Mouse (Mus musculus) G1E (cell line): ENCODE measurements around the gene Ppp1r13l. TPM values are rescaled to one million over a fixed set of nuclear protein-coding genes. Genes with fewer than 3 reads are reported as not detected.

Experiments used
- ATAC-seq: 2 replicates; pipeline ENCODE4 v1.8.0; 2016; ENCODE audit warnings: mild to moderate bottlenecking; ENCODE audit not compliant: insufficient number of reproducible peaks, poor library complexity, low FRiP score, severe bottlenecking; ENCODE audit errors: extremely low read depth
- DNase-seq: peaks from one replicate; pipeline ENCODE4 v3.0.0; 2012; ENCODE audit warnings: low spot score
- H3K27me3 ChIP-seq: 2 replicates; pipeline ENCODE4 v1.6.1; 2012; ENCODE audit warnings: mild to moderate bottlenecking, low read length, inconsistent platforms; ENCODE audit not compliant: insufficient read depth
- H3K36me3 ChIP-seq: replicated peaks from 2 replicates; pipeline ENCODE3; 2012; ENCODE audit warnings: mild to moderate bottlenecking, inconsistent platforms
- H3K4me1 ChIP-seq: 2 replicates; pipeline ENCODE4 v1.6.1; 2012; ENCODE audit warnings: low read depth, low read length, inconsistent platforms, mixed read lengths; ENCODE audit not compliant: insufficient read depth
- H3K4me3 ChIP-seq: 2 replicates; pipeline ENCODE4 v1.5.1; 2012; ENCODE audit warnings: low read depth, mild to moderate bottlenecking, inconsistent platforms, low read length, moderate library complexity, mixed read lengths
- H3K9me3 ChIP-seq: replicated peaks from 2 replicates; pipeline ENCODE4 v1.6.1; 2012; ENCODE audit warnings: inconsistent platforms
- CTCF ChIP-seq: IDR thresholded peaks from 2 replicates; pipeline ENCODE4 v1.5.1; 2012; ENCODE audit warnings: low read depth, low read length, inconsistent platforms, mixed read lengths
- GATA1 ChIP-seq: IDR thresholded peaks from 2 replicates; pipeline ENCODE4 v1.6.1; 2012; ENCODE audit warnings: borderline replicate concordance, low read length, inconsistent platforms, mixed read lengths
- GATA2 ChIP-seq: IDR thresholded peaks from 2 replicates; pipeline ENCODE4 v1.6.1; 2012; ENCODE audit warnings: low read depth, low read length, inconsistent platforms, borderline replicate concordance
- POLR2AphosphoS5 ChIP-seq: IDR thresholded peaks from 2 replicates; pipeline ENCODE4 v1.6.1; 2012; ENCODE audit warnings: low read depth, low read length, inconsistent platforms; ENCODE audit not compliant: insufficient replicate concordance
- TAL1 ChIP-seq: conservative IDR thresholded peaks from 2 replicates; pipeline ENCODE4 v1.6.1; 2012; ENCODE audit warnings: low read depth, low read length, inconsistent platforms, mixed read lengths
- polyA plus RNA-seq: library from polyadenylated mRNA; stranded (reverse); fragments of >175 nt; gene quantifications from 2 replicates; pipeline ENCODE4 v1.2.3, GENCODE M21; 2012
- total RNA-seq, 2 experiments: library from RNA; stranded (forward) in 1 of 2; stranded (reverse) in 1 of 2; fragments of 200-1000 nt in 1 of 2; fragments of >200 nt in 1 of 2; fragmentation: Nextera tagmentation in 1 of 2; gene quantifications; 2 replicates each; pipeline ENCODE4 v1.2.3; 2014 to 2017

Gene Ppp1r13l
- total and polyA plus RNA-seq, 3 experiments = 1.1 to 32.9 (median 15.2) TPM

- no peak for ATAC-seq
- no peak for TF ChIP-seq TAL1
- no peak for TF ChIP-seq CTCF
- no peak for TF ChIP-seq GATA1
- Histone ChIP-seq H3K36me3 (peaks cover 60% of the 10 kb centered on the region), H3K4me1 (peaks cover 6% of the 10 kb centered on the region), H3K27me3 (no peaks in the 10 kb centered on the region), H3K9me3 (no peaks in the 10 kb centered on the region), H3K4me3 (no peak overlapping the region)
- no peak for DNase-seq
These were observed 66.8 kb downstream of the Ppp1r13l start for GRCm38 (mm10) chr7:19426349-19426748.

- Histone ChIP-seq H3K27me3 (no peaks in the 10 kb centered on the region), H3K9me3 (no peaks in the 10 kb centered on the region), H3K36me3 (peaks cover 65% of the 10 kb centered on the region), H3K4me1 (peaks cover 2% of the 10 kb centered on the region; the same call in 1 of the 2 replicates), H3K4me3 (no peak overlapping the region)
- DNase-seq (no peak), ATAC-seq (no peak)
- TF ChIP-seq CTCF = no peak
- TF ChIP-seq GATA1 = no peak
- no peak for TF ChIP-seq POLR2AphosphoS5
- no peak for TF ChIP-seq GATA2
- TF ChIP-seq TAL1 = no peak
These were observed 67.3 kb downstream of the Ppp1r13l start for GRCm38 (mm10) chr7:19426888-19427287.

Other genes starting within 250 kb of the Ppp1r13l start
Only the 20 nearest of the 26 such genes appear.
- 19.5 and 25.5 TPM in 2 replicates for gene Snrpd2, start 210.0 kb upstream of the Ppp1r13l start, total RNA-seq (2014; fragmentation: Nextera tagmentation)
- 75.1 and 92.3 TPM in 2 replicates for gene Snrpd2, start 210.0 kb upstream of the Ppp1r13l start, total RNA-seq (2017)
- gene Snrpd2, start 210.0 kb upstream of the Ppp1r13l start, polyA plus RNA-seq = 73.1 and 75.0 TPM in 2 replicates
- gene Gipr, start 193.6 kb upstream of the Ppp1r13l start, total RNA-seq (2014; fragmentation: Nextera tagmentation) = 7.0 and 10.7 TPM in 2 replicates
- 6.5 and 6.8 TPM in 2 replicates for gene Gipr, start 193.6 kb upstream of the Ppp1r13l start, total RNA-seq (2017)
- gene Gipr, start 193.6 kb upstream of the Ppp1r13l start, polyA plus RNA-seq = 7.1 and 7.7 TPM in 2 replicates
- 13.6 and 19.0 TPM in 2 replicates for gene Eml2, start 183.3 kb upstream of the Ppp1r13l start, total RNA-seq (2014; fragmentation: Nextera tagmentation)
- 14.3 and 15.1 TPM in 2 replicates for gene Eml2, start 183.3 kb upstream of the Ppp1r13l start, total RNA-seq (2017)
- 25.4 and 27.2 TPM in 2 replicates for gene Eml2, start 183.3 kb upstream of the Ppp1r13l start, polyA plus RNA-seq
- gene Gpr4, start 147.2 kb upstream of the Ppp1r13l start, total RNA-seq (2014; fragmentation: Nextera tagmentation) = 0.30 TPM in 1 of 2 replicates, not detected in the other
- gene Gpr4, start 147.2 kb upstream of the Ppp1r13l start, total RNA-seq (2017) = 0.11 and 0.12 TPM in 2 replicates
- gene Gpr4, start 147.2 kb upstream of the Ppp1r13l start, polyA plus RNA-seq = 0.06 and 0.16 TPM in 2 replicates
- 13.8 and 14.2 TPM in 2 replicates for gene Opa3, start 131.4 kb upstream of the Ppp1r13l start, total RNA-seq (2014; fragmentation: Nextera tagmentation)
- gene Opa3, start 131.4 kb upstream of the Ppp1r13l start, total RNA-seq (2017) = 14.8 and 15.2 TPM in 2 replicates
- 7.7 and 8.4 TPM in 2 replicates for gene Opa3, start 131.4 kb upstream of the Ppp1r13l start, polyA plus RNA-seq
- gene Vasp, start 87.9 kb upstream of the Ppp1r13l start, total RNA-seq (2014; fragmentation: Nextera tagmentation) = 146 and 171 TPM in 2 replicates
- gene Vasp, start 87.9 kb upstream of the Ppp1r13l start, total RNA-seq (2017) = 239 and 292 TPM in 2 replicates
- 560 and 712 TPM in 2 replicates for gene Vasp, start 87.9 kb upstream of the Ppp1r13l start, polyA plus RNA-seq
- not detected in 2 replicates for gene Ppm1n, start 79.7 kb upstream of the Ppp1r13l start, total RNA-seq (2014; fragmentation: Nextera tagmentation)
- gene Ppm1n, start 79.7 kb upstream of the Ppp1r13l start, total RNA-seq (2017) = not detected in 2 replicates
- gene Ppm1n, start 79.7 kb upstream of the Ppp1r13l start, polyA plus RNA-seq = not detected in 2 replicates
- 0.73 and 0.98 TPM in 2 replicates for gene Rtn2, start 77.1 kb upstream of the Ppp1r13l start, total RNA-seq (2014; fragmentation: Nextera tagmentation)
- 0.06 and 0.11 TPM in 2 replicates for gene Rtn2, start 77.1 kb upstream of the Ppp1r13l start, total RNA-seq (2017)
- gene Rtn2, start 77.1 kb upstream of the Ppp1r13l start, polyA plus RNA-seq = 0.94 and 0.96 TPM in 2 replicates
- 0.19 TPM in 1 of 2 replicates, not detected in the other for gene Fosb, start 49.7 kb upstream of the Ppp1r13l start, total RNA-seq (2014; fragmentation: Nextera tagmentation)
- 0.29 and 0.38 TPM in 2 replicates for gene Fosb, start 49.7 kb upstream of the Ppp1r13l start, total RNA-seq (2017)
- gene Fosb, start 49.7 kb upstream of the Ppp1r13l start, polyA plus RNA-seq = 0.50 and 0.61 TPM in 2 replicates
- gene Ercc1, start 15.0 kb upstream of the Ppp1r13l start, total RNA-seq (2014; fragmentation: Nextera tagmentation) = 26.9 and 39.9 TPM in 2 replicates
- gene Ercc1, start 15.0 kb upstream of the Ppp1r13l start, total RNA-seq (2017) = 29.7 and 50.1 TPM in 2 replicates
- gene Ercc1, start 15.0 kb upstream of the Ppp1r13l start, polyA plus RNA-seq = 97.7 and 105 TPM in 2 replicates
- gene Cd3eap, start 266 bp upstream of the Ppp1r13l start, total RNA-seq (2014; fragmentation: Nextera tagmentation) = 9.3 and 10.8 TPM in 2 replicates
- gene Cd3eap, start 266 bp upstream of the Ppp1r13l start, total RNA-seq (2017) = 22.3 and 25.6 TPM in 2 replicates
- gene Cd3eap, start 266 bp upstream of the Ppp1r13l start, polyA plus RNA-seq = 56.2 and 57.8 TPM in 2 replicates
- 17.2 and 18.4 TPM in 2 replicates for gene Ercc2, start 22.3 kb downstream of the Ppp1r13l start, total RNA-seq (2014; fragmentation: Nextera tagmentation)
- 14.8 and 20.2 TPM in 2 replicates for gene Ercc2, start 22.3 kb downstream of the Ppp1r13l start, total RNA-seq (2017)
- 36.0 and 40.6 TPM in 2 replicates for gene Ercc2, start 22.3 kb downstream of the Ppp1r13l start, polyA plus RNA-seq
- not detected in 2 replicates for gene Klc3, start 44.4 kb downstream of the Ppp1r13l start, total RNA-seq (2014; fragmentation: Nextera tagmentation)
- gene Klc3, start 44.4 kb downstream of the Ppp1r13l start, total RNA-seq (2017) = 0.11 TPM in 1 of 2 replicates, not detected in the other
- 0.69 and 0.84 TPM in 2 replicates for gene Klc3, start 44.4 kb downstream of the Ppp1r13l start, polyA plus RNA-seq
- not detected in 2 replicates for gene Ckm, start 45.0 kb downstream of the Ppp1r13l start, total RNA-seq (2014; fragmentation: Nextera tagmentation)
- 0.05 and 0.12 TPM in 2 replicates for gene Ckm, start 45.0 kb downstream of the Ppp1r13l start, total RNA-seq (2017)
- gene Ckm, start 45.0 kb downstream of the Ppp1r13l start, polyA plus RNA-seq = not detected in 2 replicates
- gene Mark4, start 99.1 kb downstream of the Ppp1r13l start, total RNA-seq (2014; fragmentation: Nextera tagmentation) = 17.8 and 21.3 TPM in 2 replicates
- gene Mark4, start 99.1 kb downstream of the Ppp1r13l start, total RNA-seq (2017) = 2.7 and 4.3 TPM in 2 replicates
- gene Mark4, start 99.1 kb downstream of the Ppp1r13l start, polyA plus RNA-seq = 34.7 and 46.5 TPM in 2 replicates
- gene Exoc3l2, start 103.6 kb downstream of the Ppp1r13l start, total RNA-seq (2014; fragmentation: Nextera tagmentation) = not detected in 2 replicates
- gene Exoc3l2, start 103.6 kb downstream of the Ppp1r13l start, total RNA-seq (2017) = not detected in 2 replicates
- gene Exoc3l2, start 103.6 kb downstream of the Ppp1r13l start, polyA plus RNA-seq = 0.02 TPM in 1 of 2 replicates, not detected in the other
- 4.6 and 5.2 TPM in 2 replicates for gene Bloc1s3, start 148.6 kb downstream of the Ppp1r13l start, total RNA-seq (2014; fragmentation: Nextera tagmentation)
- gene Bloc1s3, start 148.6 kb downstream of the Ppp1r13l start, total RNA-seq (2017) = 4.2 and 5.2 TPM in 2 replicates
- gene Bloc1s3, start 148.6 kb downstream of the Ppp1r13l start, polyA plus RNA-seq = 5.7 and 6.0 TPM in 2 replicates
- gene Trappc6a, start 148.6 kb downstream of the Ppp1r13l start, total RNA-seq (2014; fragmentation: Nextera tagmentation) = 87.2 and 92.8 TPM in 2 replicates
- 141 and 200 TPM in 2 replicates for gene Trappc6a, start 148.6 kb downstream of the Ppp1r13l start, total RNA-seq (2017)
- 537 and 654 TPM in 2 replicates for gene Trappc6a, start 148.6 kb downstream of the Ppp1r13l start, polyA plus RNA-seq
- 0.53 and 0.92 TPM in 2 replicates for gene Nkpd1, start 158.1 kb downstream of the Ppp1r13l start, total RNA-seq (2014; fragmentation: Nextera tagmentation)
- gene Nkpd1, start 158.1 kb downstream of the Ppp1r13l start, total RNA-seq (2017) = 0.22 and 0.41 TPM in 2 replicates
- gene Nkpd1, start 158.1 kb downstream of the Ppp1r13l start, polyA plus RNA-seq = 0.55 TPM in 2 replicates
- gene Ppp1r37, start 203.3 kb downstream of the Ppp1r13l start, total RNA-seq (2014; fragmentation: Nextera tagmentation) = 22.4 and 23.0 TPM in 2 replicates
- gene Ppp1r37, start 203.3 kb downstream of the Ppp1r13l start, total RNA-seq (2017) = 10.9 and 13.1 TPM in 2 replicates
- 68.4 and 71.2 TPM in 2 replicates for gene Ppp1r37, start 203.3 kb downstream of the Ppp1r13l start, polyA plus RNA-seq